Mouse (Mus musculus) right cerebral cortex, postnatal 25 days (tissue): ENCODE data around the gene Tmem170b.

Source experiments
- DNase-seq: peaks from one replicate; pipeline ENCODE4 v3.0.0; 2022

Tmem170b gene

GRCm38 (mm10) chr13:41605099-41606010, at the start of gene Tmem170b:
Gene Tmem170b, plus strand, starts transcription at chr13:41605907.
- peak; percentile 99 for DNase-seq

GRCm38 (mm10) chr13:41561024-41561423, 44.7 kb upstream of the Tmem170b start:
- DNase-seq, result no peak

- no peak for DNase-seq
Observed at GRCm38 (mm10) chr13:41568421-41568820, 37.3 kb upstream of the Tmem170b start.

GRCm38 (mm10) chr13:41568926-41569325, 36.8 kb upstream of the Tmem170b start:
- no peak for DNase-seq

GRCm38 (mm10) chr13:41569776-41570175, 35.9 kb upstream of the Tmem170b start:
- no peak for DNase-seq

GRCm38 (mm10) chr13:41571368-41572350, 34.0 kb upstream of the Tmem170b start:
- DNase-seq, result peak; percentile 59

- no peak for DNase-seq
Observed at GRCm38 (mm10) chr13:41572351-41572735, 33.4 kb upstream of the Tmem170b start.

GRCm38 (mm10) chr13:41573126-41573846, 32.4 kb upstream of the Tmem170b start:
- DNase-seq, result no peak

GRCm38 (mm10) chr13:41581058-41581457, 24.6 kb upstream of the Tmem170b start:
- DNase-seq, result no peak

GRCm38 (mm10) chr13:41583666-41584357, 21.9 kb upstream of the Tmem170b start:
- no peak for DNase-seq

GRCm38 (mm10) chr13:41584358-41584680, 21.4 kb upstream of the Tmem170b start:
- DNase-seq, result no peak

GRCm38 (mm10) chr13:41584896-41585295, 20.8 kb upstream of the Tmem170b start:
- DNase-seq, result no peak

GRCm38 (mm10) chr13:41596678-41597077, 9.0 kb upstream of the Tmem170b start:
- DNase-seq, result no peak

GRCm38 (mm10) chr13:41599977-41600376, 5.7 kb upstream of the Tmem170b start:
- no peak for DNase-seq

- DNase-seq, result no peak
Observed at GRCm38 (mm10) chr13:41601056-41601455, 4.7 kb upstream of the Tmem170b start.

GRCm38 (mm10) chr13:41603921-41604466, 1.7 kb upstream of the Tmem170b start:
- DNase-seq, result no peak

- DNase-seq, result no peak
Observed at GRCm38 (mm10) chr13:41606081-41607000, 634 bp downstream of the Tmem170b start.

GRCm38 (mm10) chr13:41607589-41607988, 1.9 kb downstream of the Tmem170b start:
- DNase-seq, result no peak

GRCm38 (mm10) chr13:41608559-41608958, 2.9 kb downstream of the Tmem170b start:
- DNase-seq, result no peak

GRCm38 (mm10) chr13:41611046-41611445, 5.3 kb downstream of the Tmem170b start:
- DNase-seq, result no peak

- no peak for DNase-seq
Observed at GRCm38 (mm10) chr13:41614539-41614938, 8.8 kb downstream of the Tmem170b start.
